Mouse (Mus musculus) spleen, adult 2 months (tissue): ENCODE results near the gene Anp32e.

Experiments used
- CTCF ChIP-seq: fragments of 200-500 bp; IDR thresholded peaks from 2 replicates; pipeline ENCODE4 v1.5.1; 2011; ENCODE audit warnings: mild to moderate bottlenecking, inconsistent platforms; ENCODE audit not compliant: insufficient read depth, insufficient read length, insufficient replicate concordance; ENCODE audit errors: extremely low read depth
- POLR2A ChIP-seq: fragments of 200-500 bp; IDR thresholded peaks from 2 replicates; pipeline ENCODE4 v1.6.1; 2011; ENCODE audit warnings: low read depth, low read length, inconsistent platforms

GRCm38 (mm10) chr3:95995802-95996428 is 66.9 kb downstream of the Anp32e start, which contains the start of gene Plekho1:
- TF ChIP-seq POLR2A (no peak; the same call in 1 of the 2 replicates), CTCF (no peak; the same call in 1 of the 2 replicates)
